Mouse (Mus musculus) embryonic facial prominence, embryonic 15.5 days (tissue): Measurements from ENCODE around the gene Siglec1. TPM values are rescaled to one million over a fixed set of nuclear protein-coding genes. Genes with fewer than 3 reads are reported as not detected.
A peak's percentile ranks its signal among the peaks of the same experiment; 100 is the strongest.
"Not testable (repeated sequence)": the region's sequence is repeated elsewhere in the genome, so short reads cannot be mapped to it uniquely, and the experiment has no call there.

Experiments used
- ATAC-seq: fragments of 200-750 bp; cut with Nextera tagmentation; 2 replicates; pipeline ENCODE4 v1.8.0; 2017; ENCODE audit warnings: low read depth, moderate TSS enrichment; ENCODE audit not compliant: insufficient number of reproducible peaks, low FRiP score, low TSS enrichment
- H3K27ac ChIP-seq: fragments of 300-500 bp; sonication (generic); replicated peaks from 2 replicates; pipeline ENCODE4 v1.5.1; 2015; ENCODE audit warnings: mild to moderate bottlenecking, inconsistent platforms
- H3K27me3 ChIP-seq: fragments of 300-500 bp; sonication (generic); 2 replicates; pipeline ENCODE4 v1.6.1; 2015; ENCODE audit warnings: inconsistent platforms
- H3K36me3 ChIP-seq: fragments of 300-500 bp; sonication (generic); 2 replicates; pipeline ENCODE4 v1.6.1; 2015; ENCODE audit warnings: mild to moderate bottlenecking, inconsistent platforms
- H3K4me1 ChIP-seq: fragments of 300-500 bp; sonication (generic); 2 replicates; pipeline ENCODE4 v1.6.1; 2015; ENCODE audit warnings: inconsistent platforms
- H3K4me2 ChIP-seq: fragments of 300-500 bp; sonication (generic); replicated peaks from 2 replicates; pipeline ENCODE4 v1.6.1; 2015; ENCODE audit warnings: mild to moderate bottlenecking, inconsistent platforms
- H3K4me3 ChIP-seq: fragments of 300-500 bp; sonication (generic); replicated peaks from 2 replicates; pipeline ENCODE4 v1.5.1; 2015; ENCODE audit warnings: mild to moderate bottlenecking, inconsistent platforms
- H3K9ac ChIP-seq: fragments of 300-500 bp; sonication (generic); 2 replicates; pipeline ENCODE4 v1.6.1; 2015; ENCODE audit warnings: inconsistent platforms
- H3K9me3 ChIP-seq: fragments of 300-500 bp; sonication (generic); replicated peaks from 2 replicates; pipeline ENCODE4 v1.6.1; 2016; ENCODE audit warnings: inconsistent platforms
- WGBS: fragments of 180-500 bp; shearing (Covaris S2); methylation state at CpG from one replicate; pipeline ENCODE4 v1.1.7; 2015; 5-methylcytosine and 5-hydroxymethylcytosine counted together
- polyA plus RNA-seq: library from polyadenylated mRNA; unstranded; fragments of >200 nt; fragmentation: Nextera tagmentation; extraction: Ambion mirVana; gene quantifications from 2 replicates; pipeline ENCODE4 v1.2.1, GENCODE M21; 2015

Gene Siglec1
- polyA plus RNA-seq, 1 experiment from 2014 or later = 0.68 TPM

DNA sequence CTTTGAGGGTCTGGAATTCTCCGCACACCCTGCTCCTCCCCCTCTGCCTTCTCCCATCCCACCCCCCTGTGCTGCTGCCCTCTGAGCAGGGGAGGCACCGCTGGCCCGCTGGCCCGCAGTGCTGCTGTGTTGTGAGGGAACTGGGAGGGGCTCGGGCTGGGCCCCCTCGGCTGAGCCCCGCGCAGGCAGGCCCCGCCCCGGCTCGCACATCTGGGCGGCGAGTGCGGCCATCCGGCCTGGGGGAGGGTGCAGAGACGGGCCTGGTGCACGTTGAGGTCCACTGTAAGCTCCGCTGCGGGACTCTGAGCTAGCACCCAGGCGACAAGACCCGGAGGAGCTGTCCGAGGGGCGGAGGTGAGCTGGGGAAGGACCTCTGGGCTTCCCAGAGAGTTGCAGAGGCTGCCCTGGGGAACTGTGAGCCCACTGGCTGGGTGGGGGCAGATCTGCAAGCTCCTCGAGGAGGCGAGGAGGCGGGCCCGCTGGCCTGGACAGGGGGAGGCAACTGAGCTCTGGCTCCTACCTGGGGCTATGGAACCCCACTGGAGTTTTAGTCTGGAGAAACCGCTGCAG, 40.7 kb upstream of the Siglec1 start, which contains the start of gene Hspa12b:
TSS of gene Hspa12b (plus strand) at position 120 of the 570 bp plus-strand sequence.
- WGBS = under 1% methylated on average over 28 of the region's 28 CpGs
- Histone ChIP-seq H3K27ac (peak within 1 kb of the TSS; percentile 89), H3K36me3 (no peaks in the 10 kb centered on the region), H3K27me3 (no peaks in the 10 kb centered on the region), H3K4me1 (peaks cover 31% of the 10 kb centered on the region), H3K9ac (peak within 1 kb of the TSS; percentile 69), H3K9me3 (no peaks in the 10 kb centered on the region), H3K4me2 (peak within 1 kb of the TSS; percentile 63), H3K4me3 (peak within 1 kb of the TSS; percentile 68)
- peak; percentile 94 for ATAC-seq

DNA sequence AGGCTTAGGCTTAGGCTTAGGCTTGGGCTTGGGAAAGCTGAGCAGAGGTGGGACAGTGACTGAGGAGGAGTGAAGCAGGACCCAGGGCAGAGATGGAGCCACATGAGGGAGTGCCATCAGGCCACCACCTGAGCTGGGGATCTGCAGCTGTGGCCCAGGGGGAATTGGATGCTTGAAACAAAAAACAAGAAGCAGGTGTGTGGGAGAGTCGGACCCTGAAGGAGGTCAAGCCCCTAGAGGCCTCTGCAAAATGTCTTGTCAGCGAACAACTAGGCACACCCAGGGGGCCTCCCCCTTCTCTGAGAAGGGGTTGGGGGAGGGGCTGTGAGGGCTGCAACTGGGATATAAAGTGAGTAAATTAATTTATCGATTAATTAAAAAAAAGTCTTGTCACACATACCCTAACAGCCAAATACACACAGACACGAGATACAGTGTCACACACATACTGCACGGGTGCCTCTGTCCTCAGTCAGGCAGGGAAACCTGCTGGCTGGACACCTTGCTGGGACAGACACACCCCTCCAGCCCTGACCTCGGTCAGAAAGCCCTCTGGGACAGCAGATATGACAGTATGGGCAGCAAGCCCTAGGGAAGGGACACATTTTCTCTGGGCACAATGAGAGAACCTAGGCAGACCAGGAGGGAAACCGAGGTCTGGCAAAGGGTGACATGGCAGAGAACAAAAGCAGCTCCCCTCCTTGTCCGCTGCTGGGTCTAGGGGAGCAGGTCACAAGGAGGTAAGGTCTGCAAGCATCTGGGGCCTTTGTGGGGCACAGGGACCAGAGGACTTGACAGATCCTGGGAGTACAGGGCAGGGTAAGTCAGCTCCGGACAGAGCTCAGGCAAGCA, 39.6 kb upstream of the Siglec1 start:
- H3K27me3 ChIP-seq = no peaks in the 10 kb centered on the region
- no peak for ATAC-seq
- no peak overlapping the region for H3K9ac ChIP-seq
- 53% methylated on average over 9 of the region's 9 CpGs for WGBS
- peaks cover 31% of the 10 kb centered on the region for H3K4me1 ChIP-seq
- peak overlapping the region; percentile 63; the same call in 1 of the 2 replicates for H3K4me2 ChIP-seq
- H3K9me3 ChIP-seq = no peaks in the 10 kb centered on the region
- H3K4me3 ChIP-seq = peak overlapping the region; percentile 68; the same call in 1 of the 2 replicates
- H3K36me3 ChIP-seq = no peaks in the 10 kb centered on the region
- peak overlapping the region; percentile 89 for H3K27ac ChIP-seq

DNA sequence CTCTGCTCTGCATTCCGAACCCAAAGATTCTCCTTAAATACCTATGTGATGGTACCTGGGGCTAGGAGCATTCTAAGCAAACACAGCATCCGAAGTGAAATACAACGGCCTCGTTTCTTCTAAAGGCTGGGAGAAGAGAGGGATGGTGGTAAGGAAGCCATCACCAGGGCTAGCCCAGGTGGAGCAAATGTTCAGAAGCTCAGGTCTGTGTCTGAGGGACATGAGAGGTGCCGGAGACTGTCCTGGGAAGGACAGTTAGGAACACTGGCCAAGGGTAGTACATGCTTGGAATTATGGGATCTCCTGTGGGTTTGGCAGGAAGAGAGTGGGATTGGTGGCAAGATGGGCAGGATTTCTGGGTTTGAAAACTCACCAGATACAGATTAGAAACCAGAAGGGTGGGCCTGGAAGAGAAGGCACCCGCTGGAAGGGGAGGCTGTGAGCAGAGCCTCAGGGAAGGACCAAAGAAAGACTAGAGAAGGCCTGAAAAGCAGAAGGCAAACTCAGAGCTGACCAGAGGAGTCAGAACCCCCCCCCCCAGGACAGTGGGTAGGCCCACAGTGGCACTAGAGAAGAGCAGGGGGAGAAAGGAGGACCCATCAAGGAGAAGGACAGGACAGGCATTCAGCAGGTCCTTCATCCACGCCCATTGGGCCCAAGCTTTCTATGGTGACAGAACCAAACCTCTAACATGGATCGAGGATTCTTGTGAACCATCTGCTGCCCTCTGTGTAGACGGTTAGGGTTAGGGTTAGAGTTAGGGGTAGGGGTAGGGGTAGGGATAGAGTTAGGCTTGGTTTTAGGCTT, 38.8 kb upstream of the Siglec1 start:
- no peak overlapping the region for H3K4me2 ChIP-seq
- H3K27me3 ChIP-seq = no peaks in the 10 kb centered on the region
- ATAC-seq = no peak
- no peak overlapping the region for H3K27ac ChIP-seq
- WGBS = 92% methylated on average over 9 of the region's 9 CpGs
- H3K4me3 ChIP-seq = no peak overlapping the region
- no peaks in the 10 kb centered on the region for H3K36me3 ChIP-seq
- H3K9me3 ChIP-seq = no peaks in the 10 kb centered on the region
- H3K9ac ChIP-seq = no peak overlapping the region
- H3K4me1 ChIP-seq = peaks cover 31% of the 10 kb centered on the region

DNA sequence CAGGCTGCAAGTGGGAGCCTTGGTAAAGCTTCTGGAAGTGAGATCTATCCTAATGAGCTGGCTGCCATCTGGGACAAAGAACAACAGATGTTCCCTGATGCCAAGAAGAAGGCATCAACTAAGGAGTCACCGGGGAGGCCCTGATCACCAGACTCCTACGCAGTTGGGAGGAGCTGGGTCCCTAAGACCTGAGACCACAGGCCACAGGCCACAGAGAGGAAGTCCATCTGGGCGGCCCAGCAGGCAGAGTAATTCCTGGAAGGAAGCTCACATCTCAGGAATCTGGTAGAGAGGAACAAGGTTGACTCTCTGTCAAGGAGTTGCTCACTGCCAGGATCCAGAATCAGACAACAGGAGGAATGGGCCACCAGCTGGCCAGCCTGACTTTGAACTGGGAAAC, 37.6 kb upstream of the Siglec1 start:
- Histone ChIP-seq H3K9me3 (no peaks in the 10 kb centered on the region), H3K4me2 (no peak overlapping the region), H3K4me1 (peaks cover 31% of the 10 kb centered on the region), H3K36me3 (no peaks in the 10 kb centered on the region), H3K9ac (no peak overlapping the region), H3K27me3 (no peaks in the 10 kb centered on the region), H3K27ac (no peak overlapping the region), H3K4me3 (no peak overlapping the region)
- no peak for ATAC-seq
- 75% methylated on average over 3 of the region's 3 CpGs for WGBS

DNA sequence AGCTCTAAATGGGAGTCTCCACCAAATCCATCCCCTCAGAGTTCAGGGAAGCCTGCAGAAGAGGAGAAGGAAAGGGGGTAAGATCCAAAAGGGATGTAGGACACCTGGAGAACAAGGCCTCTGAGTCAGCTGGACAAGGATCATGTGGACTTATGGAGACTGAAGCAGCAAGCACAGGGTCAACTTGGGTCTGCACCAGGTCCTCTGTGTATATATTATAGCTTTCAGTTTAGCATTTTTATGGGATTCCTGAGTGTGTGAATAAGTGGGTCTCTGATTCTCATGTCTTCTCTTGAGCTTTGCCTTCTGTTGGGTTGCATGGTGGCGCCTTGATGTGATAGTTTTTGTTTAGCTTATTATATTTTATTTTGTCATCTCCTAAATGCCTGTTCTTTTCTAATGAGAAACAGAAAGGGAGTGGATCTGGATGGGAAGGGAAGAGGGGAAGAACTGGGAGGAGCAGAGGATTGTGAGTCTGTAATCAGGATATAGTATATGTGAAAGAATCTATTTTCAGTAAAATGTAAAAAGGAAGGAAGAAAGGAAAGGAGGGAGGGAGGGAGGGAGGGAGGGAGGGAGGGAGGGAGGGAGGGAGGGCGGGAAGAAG, 32.5 kb upstream of the Siglec1 start:
- no peaks in the 10 kb centered on the region for H3K4me1 ChIP-seq
- no peak for ATAC-seq

DNA sequence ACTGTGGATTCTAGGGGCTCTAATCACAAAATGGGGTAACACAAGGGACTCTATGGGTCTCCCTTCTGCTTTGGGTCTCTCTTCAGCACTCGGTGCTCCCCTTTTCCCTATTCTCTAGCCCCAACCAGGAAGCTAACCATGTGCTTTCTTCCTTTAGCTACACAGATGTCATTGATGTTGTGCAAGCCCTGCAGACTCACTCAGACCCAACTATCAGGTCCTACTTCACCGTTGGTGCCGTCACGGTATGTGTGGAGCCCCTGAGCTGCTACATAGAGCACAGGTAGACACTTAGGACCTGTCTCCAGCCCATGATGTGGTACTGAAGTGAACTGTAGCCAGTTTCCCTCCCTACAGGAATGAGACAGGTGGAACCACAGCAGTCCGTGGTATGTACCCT, 19.4 kb upstream of the Siglec1 start:
- Histone ChIP-seq H3K4me3 (no peak overlapping the region), H3K4me2 (no peak overlapping the region), H3K9me3 (no peaks in the 10 kb centered on the region), H3K36me3 (no peaks in the 10 kb centered on the region), H3K27me3 (no peaks in the 10 kb centered on the region), H3K4me1 (no peaks in the 10 kb centered on the region), H3K9ac (no peak overlapping the region), H3K27ac (no peak overlapping the region)
- 81% methylated on average over 5 of the region's 5 CpGs for WGBS
- no peak for ATAC-seq

More for the DNA sequence above, 32.5 kb upstream of the Siglec1 start:
- Histone ChIP-seq H3K9me3 (no peaks in the 10 kb centered on the region), H3K4me2 (no peak overlapping the region), H3K27me3 (no peaks in the 10 kb centered on the region), H3K36me3 (no peaks in the 10 kb centered on the region), H3K9ac (no peak overlapping the region), H3K4me3 (no peak overlapping the region), H3K27ac (no peak overlapping the region)
- 75% methylated on average over 2 of the region's 2 CpGs for WGBS

DNA sequence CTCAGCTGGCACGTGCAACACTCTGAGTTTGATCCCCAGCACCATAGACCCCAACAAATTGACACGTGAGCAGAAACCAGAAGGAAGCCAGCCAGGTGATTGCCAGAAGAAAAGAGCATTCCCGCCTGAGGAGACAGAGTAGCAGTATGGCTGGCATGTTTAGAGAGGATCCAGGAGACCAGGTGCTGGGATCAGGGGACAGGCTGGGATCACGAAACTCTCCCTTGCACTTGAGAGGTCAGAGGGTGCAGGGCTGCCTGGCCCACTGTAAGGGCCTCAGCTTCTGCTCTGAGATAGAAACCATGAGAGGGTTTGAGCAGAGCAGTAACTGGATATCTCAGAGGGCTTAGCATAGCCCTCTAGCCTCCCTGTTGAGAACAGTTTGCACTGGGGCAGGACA, 18.5 kb upstream of the Siglec1 start:
- not testable (repeated sequence) for H3K9me3 ChIP-seq, H3K4me2 ChIP-seq, ATAC-seq, H3K9ac ChIP-seq, H3K4me3 ChIP-seq, H3K27me3 ChIP-seq, H3K36me3 ChIP-seq, H3K4me1 ChIP-seq, H3K27ac ChIP-seq
- 67% methylated on average over 4 of the region's 4 CpGs for WGBS

DNA sequence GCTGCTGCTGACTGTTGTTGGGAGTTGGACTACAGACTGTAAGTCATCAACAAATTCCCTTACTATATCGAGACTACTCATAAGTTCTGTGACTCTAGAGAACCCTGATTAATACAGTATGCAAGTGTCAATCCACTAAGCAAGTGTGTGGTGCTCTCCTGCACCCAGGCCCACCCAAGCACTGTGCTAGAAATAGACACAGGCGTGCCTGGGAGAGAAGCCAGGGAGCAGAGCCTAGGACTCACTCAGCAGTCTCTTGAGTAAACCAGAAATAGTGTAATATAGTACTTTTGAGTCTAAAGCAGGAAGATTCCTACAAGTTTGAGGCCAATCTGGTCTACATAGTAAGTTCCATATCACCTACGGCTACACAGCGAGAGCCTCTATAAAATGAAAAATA, 17.5 kb upstream of the Siglec1 start:
- Histone ChIP-seq H3K9ac (no peak overlapping the region), H3K4me3 (no peak overlapping the region), H3K4me2 (no peak overlapping the region), H3K27me3 (no peaks in the 10 kb centered on the region), H3K27ac (no peak overlapping the region), H3K4me1 (no peaks in the 10 kb centered on the region), H3K36me3 (no peaks in the 10 kb centered on the region), H3K9me3 (no peaks in the 10 kb centered on the region)
- no peak for ATAC-seq
- 80% methylated on average over 4 of the region's 4 CpGs for WGBS

DNA sequence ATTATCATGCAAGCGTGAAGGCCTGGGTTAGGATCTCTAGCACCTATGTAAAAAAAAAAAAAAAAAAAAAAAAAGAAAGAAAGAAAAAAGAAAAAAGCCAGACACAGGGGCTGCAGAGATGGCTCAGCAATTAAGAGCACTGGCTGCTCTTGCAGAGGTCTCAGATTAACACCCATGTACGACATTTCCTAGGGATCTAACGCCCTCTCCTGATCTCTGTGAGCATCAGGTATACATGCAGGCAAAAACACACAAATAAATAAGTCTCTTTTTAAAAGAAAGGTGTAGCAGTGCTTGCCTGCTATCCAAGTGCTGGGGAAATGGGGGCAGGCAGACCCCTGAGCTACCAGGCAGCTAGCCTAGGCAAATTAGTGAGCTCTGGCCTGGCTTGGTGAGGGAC, 15.0 kb upstream of the Siglec1 start:
- H3K4me2 ChIP-seq = no peak overlapping the region
- WGBS = 54% methylated on average over 3 of the region's 3 CpGs
- no peak overlapping the region for H3K27ac ChIP-seq
- no peaks in the 10 kb centered on the region for H3K36me3 ChIP-seq
- H3K9ac ChIP-seq = no peak overlapping the region
- no peak overlapping the region for H3K4me3 ChIP-seq
- H3K4me1 ChIP-seq = 0 out of 2 replicates have a peak, but pooled peaks cover 2% of the 10 kb centered on the region
- ATAC-seq = no peak
- H3K27me3 ChIP-seq = no peaks in the 10 kb centered on the region
- no peaks in the 10 kb centered on the region for H3K9me3 ChIP-seq

DNA sequence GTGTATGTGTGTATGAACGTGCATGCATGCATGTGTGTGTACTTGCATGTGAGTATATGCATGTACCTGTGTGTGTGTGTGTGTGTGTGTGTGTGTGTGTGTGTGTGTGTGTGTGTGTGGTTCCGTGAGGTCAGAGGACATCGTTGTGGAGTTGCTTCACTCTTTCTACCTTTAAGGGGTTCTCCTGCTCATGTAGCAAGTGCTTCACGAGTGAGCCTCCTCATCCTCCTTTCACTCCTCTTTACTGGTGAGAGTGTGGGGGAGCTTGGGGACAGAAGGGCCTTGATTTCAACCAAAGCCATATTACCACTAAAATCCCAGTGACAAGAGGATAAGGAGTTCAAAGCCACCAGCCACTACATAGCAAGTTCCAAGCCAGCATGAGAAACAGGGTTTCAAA, 10.5 kb upstream of the Siglec1 start:
- Histone ChIP-seq H3K27ac (no peak overlapping the region), H3K27me3 (no peaks in the 10 kb centered on the region), H3K36me3 (no peaks in the 10 kb centered on the region), H3K4me3 (no peak overlapping the region), H3K4me2 (no peak overlapping the region), H3K4me1 (peaks cover 9% of the 10 kb centered on the region), H3K9me3 (no peaks in the 10 kb centered on the region), H3K9ac (no peak overlapping the region)
- ATAC-seq = no peak
- 66% methylated on average over 4 of the region's 4 CpGs for WGBS
